In the genomic region with DNA sequence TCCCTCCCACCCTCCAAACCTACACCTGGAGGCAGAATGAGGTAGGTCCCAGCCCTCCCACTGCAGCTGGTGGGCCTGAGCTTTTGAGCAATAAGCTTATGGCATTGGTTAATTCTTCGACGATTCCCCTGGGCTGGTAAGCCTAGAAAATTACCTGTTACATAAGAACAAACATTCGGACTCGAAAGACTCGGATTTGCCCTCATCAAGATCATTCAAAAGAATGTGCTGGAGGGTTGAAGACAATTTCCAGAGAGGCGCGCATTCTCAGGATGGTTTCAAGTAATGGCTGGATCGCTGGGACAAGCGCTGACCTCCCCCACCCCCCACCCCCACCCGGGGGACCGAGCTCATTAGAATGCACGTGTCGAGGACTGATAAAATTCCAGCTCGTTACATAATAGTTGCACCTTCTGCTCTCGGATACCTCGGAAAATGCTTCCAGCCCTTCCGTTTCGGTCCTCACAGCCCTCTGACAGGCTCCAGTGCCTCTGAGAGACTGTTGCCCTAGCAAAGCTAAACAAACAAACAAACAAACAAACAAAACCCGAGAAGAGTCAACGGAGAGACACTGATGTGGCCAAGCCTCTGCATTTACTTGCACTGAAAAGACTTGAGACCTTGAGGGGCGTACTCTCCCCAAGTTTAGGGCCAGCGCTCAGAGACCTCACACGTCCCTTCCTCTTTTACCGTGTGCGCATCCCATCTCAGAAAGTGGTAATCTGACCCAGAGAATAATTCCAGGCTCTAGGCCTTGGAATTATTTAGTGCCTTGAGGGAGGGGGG, we compare ENCODE assay signal across 10 mouse cellular contexts.
A peak's percentile ranks its signal among the peaks of the same experiment; 100 is the strongest.
DNase-seq lines count a peak whose midpoint lies in the region; ATAC-seq lines count a peak whose summit lies in the region.
"Had no signal": no experiment of that assay in that cellular context is flagged by ENCODE, and none has a peak within 500 bp of the region (broad histone marks: within the 10 kb centered on the region; RNA-seq: fewer than 3 reads in every experiment).

No protein-coding gene starts in this region.

- peaks cover 8% of the 10 kb centered on the region; the same call in 1 of the 2 replicates for H3K27me3 ChIP-seq in kidney, embryonic 16.5 days (ENCODE audit: insufficient read depth, low read length)
- H3K27me3 ChIP-seq in forebrain, embryonic 12.5 days, result peaks cover 17% of the 10 kb centered on the region; the same call in 1 of the 2 replicates
- H3K27me3 ChIP-seq in limb, embryonic 12.5 days, result no peaks in the 10 kb centered on the region

- no peaks in the 10 kb centered on the region for H3K9me3 ChIP-seq in kidney, embryonic 16.5 days (ENCODE audit: low read length)
- no peaks in the 10 kb centered on the region for H3K9me3 ChIP-seq in forebrain, embryonic 12.5 days
- no peaks in the 10 kb centered on the region for H3K9me3 ChIP-seq in limb, embryonic 12.5 days

- DNase-seq in kidney, adult 18-20 months, result no peak
- peak; percentile 32 for DNase-seq in retina, embryonic 14.5 days (ENCODE audit: low spot score)
- no peak for DNase-seq in thymus, postnatal 36 days
- no peak for DNase-seq in ovary, postnatal 14 days (ENCODE audit: low spot score)
- no peak for DNase-seq in layer of hippocampus, adult 18-20 months (ENCODE audit: low spot score in 2 of 2)
- DNase-seq: gastrocnemius, postnatal 25 days had no signal

- H3K4me2 ChIP-seq in kidney, embryonic 16.5 days (replicated peaks; ENCODE audit: low read depth, low read length), result peak overlapping the region; percentile 58
- H3K4me2 ChIP-seq in forebrain, embryonic 12.5 days, result peak overlapping the region; percentile 56
- H3K4me2 ChIP-seq in limb, embryonic 12.5 days, result peak overlapping the region; percentile 49

- 0 out of 2 replicates have a peak overlapping the region, but pooled peaks have one; percentile 41 for H3K9ac ChIP-seq in kidney, embryonic 16.5 days (replicated peaks; ENCODE audit: low read length)
- peak overlapping the region; percentile 25; the same call in 1 of the 2 replicates for H3K9ac ChIP-seq in forebrain, embryonic 12.5 days
- no peak overlapping the region; the same call in 1 of the 2 replicates for H3K9ac ChIP-seq in limb, embryonic 12.5 days (replicated peaks)

- ATAC-seq in kidney, embryonic 16.5 days (ENCODE audit: low FRiP score, low TSS enrichment), result no peak
- no peak; the same call in 1 of the 2 replicates for ATAC-seq in forebrain, embryonic 12.5 days (ENCODE audit: low FRiP score)
- no peak for ATAC-seq in limb, embryonic 12.5 days (ENCODE audit: insufficient number of reproducible peaks, insufficient read depth, low FRiP score, low TSS enrichment, low read depth)

- H3K4me3 ChIP-seq in kidney, embryonic 16.5 days (ENCODE audit: low read length), result peak overlapping the region; percentile 33
- peak overlapping the region; percentile 31 for H3K4me3 ChIP-seq in forebrain, embryonic 12.5 days (replicated peaks)
- H3K4me3 ChIP-seq in limb, embryonic 12.5 days (replicated peaks), result peak overlapping the region; percentile 19

- H3K4me1 ChIP-seq in kidney, embryonic 16.5 days (ENCODE audit: insufficient read depth, low read length), result peaks cover 9% of the 10 kb centered on the region
- peaks cover 17% of the 10 kb centered on the region for H3K4me1 ChIP-seq in forebrain, embryonic 12.5 days
- H3K4me1 ChIP-seq in limb, embryonic 12.5 days (replicated peaks), result peaks cover 17% of the 10 kb centered on the region

- H3K36me3 ChIP-seq in kidney, embryonic 16.5 days (ENCODE audit: insufficient read depth, low read length), result no peaks in the 10 kb centered on the region
- H3K36me3 ChIP-seq in forebrain, embryonic 12.5 days (replicated peaks), result no peaks in the 10 kb centered on the region
- H3K36me3 ChIP-seq in limb, embryonic 12.5 days, result no peaks in the 10 kb centered on the region

- 15% methylated on average over 25 of the region's 25 CpGs for WGBS in kidney, embryonic 16.5 days
- WGBS in forebrain, embryonic 12.5 days, result 5% methylated on average over 25 of the region's 25 CpGs
- WGBS in limb, embryonic 12.5 days, result 7% methylated on average over 25 of the region's 25 CpGs

- no peak overlapping the region for H3K27ac ChIP-seq in kidney, embryonic 16.5 days (ENCODE audit: low read length)
- no peak overlapping the region for H3K27ac ChIP-seq in forebrain, embryonic 12.5 days
- H3K27ac ChIP-seq in limb, embryonic 12.5 days, result 0 out of 2 replicates have a peak overlapping the region, but pooled peaks have one; percentile 46
- H3K27ac ChIP-seq: macrophage had no signal
